Mouse (Mus musculus) adrenal gland, adult 18-20 months (tissue): Measurements from ENCODE around the gene Camk1d. TPM values are rescaled to one million over a fixed set of nuclear protein-coding genes. Genes with fewer than 3 reads are reported as not detected.

Source experiments
- DNase-seq, 2 experiments: peaks; one replicate each; pipeline ENCODE4 v3.0.0; 2021 to 2022; ENCODE audit warnings: low spot score in 2 of 2
- total RNA-seq, 2 experiments: library from RNA; stranded (reverse); gene quantifications; 1 replicate in 1 of 2; 2 replicates in 1 of 2; pipeline ENCODE4 v1.2.3; 2021

Camk1d gene
- total RNA-seq, 2 experiments from 2014 or later, result 7.8 to 8.1 TPM

GRCm38 (mm10) chr2:5712255-5712654 lies 2.1 kb downstream of the Camk1d start:
- DNase-seq, result no peak

GRCm38 (mm10) chr2:5709911-5710310 lies 4.4 kb downstream of the Camk1d start:
- DNase-seq, result no peak

GRCm38 (mm10) chr2:5707871-5708733 lies 6.2 kb downstream of the Camk1d start:
- DNase-seq, result no peak

- no peak for DNase-seq
Observed at GRCm38 (mm10) chr2:5706618-5707017, 7.7 kb downstream of the Camk1d start.

- no peak for DNase-seq
Observed at GRCm38 (mm10) chr2:5702370-5702769, 11.9 kb downstream of the Camk1d start.

GRCm38 (mm10) chr2:5700931-5701330 lies 13.4 kb downstream of the Camk1d start:
- no peak for DNase-seq

- DNase-seq, result no peak
Observed at GRCm38 (mm10) chr2:5698451-5698850, 15.9 kb downstream of the Camk1d start.

GRCm38 (mm10) chr2:5694094-5694493 lies 20.2 kb downstream of the Camk1d start:
- no peak for DNase-seq

GRCm38 (mm10) chr2:5691729-5692128 lies 22.6 kb downstream of the Camk1d start:
- no peak for DNase-seq

- DNase-seq, result no peak
Observed at GRCm38 (mm10) chr2:5683366-5683765, 30.9 kb downstream of the Camk1d start.

- DNase-seq, result no peak
Observed at GRCm38 (mm10) chr2:5681909-5682308, 32.4 kb downstream of the Camk1d start.

GRCm38 (mm10) chr2:5681302-5681701 lies 33.0 kb downstream of the Camk1d start:
- no peak for DNase-seq

GRCm38 (mm10) chr2:5679055-5679454 lies 35.3 kb downstream of the Camk1d start:
- DNase-seq, result no peak

- no peak for DNase-seq
Observed at GRCm38 (mm10) chr2:5677472-5677871, 36.8 kb downstream of the Camk1d start.

GRCm38 (mm10) chr2:5676786-5677185 lies 37.5 kb downstream of the Camk1d start:
- DNase-seq, result no peak

- DNase-seq, result no peak
Observed at GRCm38 (mm10) chr2:5676143-5676483, 38.2 kb downstream of the Camk1d start.

GRCm38 (mm10) chr2:5675431-5676142 lies 38.7 kb downstream of the Camk1d start:
- DNase-seq, result no peak

- no peak for DNase-seq
Observed at GRCm38 (mm10) chr2:5674512-5674911, 39.8 kb downstream of the Camk1d start.

- no peak for DNase-seq
Observed at GRCm38 (mm10) chr2:5673816-5674215, 40.5 kb downstream of the Camk1d start.

- no peak for DNase-seq
Observed at GRCm38 (mm10) chr2:5672906-5673589, 41.3 kb downstream of the Camk1d start.

- no peak for DNase-seq
Observed at GRCm38 (mm10) chr2:5670146-5670545, 44.2 kb downstream of the Camk1d start.

- DNase-seq, result no peak
Observed at GRCm38 (mm10) chr2:5669498-5670040, 44.7 kb downstream of the Camk1d start.
